Mouse (Mus musculus): ENCODE data around the gene Nono. TPM values are rescaled to one million over a fixed set of nuclear protein-coding genes. Genes with fewer than 3 reads are reported as not detected.
A peak's percentile ranks its signal among the peaks of the same experiment; 100 is the strongest.

Nono gene
- 100 to 1,000 TPM; 135 to 149 TPM for total RNA-seq (2021)

GRCm38 (mm10) chrX:101429142-101429949, at the start of gene Nono:
Nono (plus strand) TSS chrX:101429318.
- peak; percentile 82 to 83 for DNase-seq

- DNase-seq = no peak
Measured at GRCm38 (mm10) chrX:101379744-101380143, 49.4 kb upstream of the Nono start.

GRCm38 (mm10) chrX:101383455-101383854, 45.7 kb upstream of the Nono start:
- peak in 1 of 2 experiments; percentile 9 for DNase-seq

- DNase-seq = no peak
Measured at GRCm38 (mm10) chrX:101384439-101385137, 44.5 kb upstream of the Nono start.

- DNase-seq = no peak
Measured at GRCm38 (mm10) chrX:101386222-101386621, 42.9 kb upstream of the Nono start.

- DNase-seq = peak in 1 of 2 experiments; percentile 6
Measured at GRCm38 (mm10) chrX:101388866-101389537, 40.1 kb upstream of the Nono start.

- no peak for DNase-seq
Measured at GRCm38 (mm10) chrX:101394341-101394740, 34.8 kb upstream of the Nono start.

- no peak for DNase-seq
Measured at GRCm38 (mm10) chrX:101396459-101396858, 32.7 kb upstream of the Nono start.

- peak; percentile 18 to 34 for DNase-seq
Measured at GRCm38 (mm10) chrX:101418946-101419724, 10.0 kb upstream of the Nono start.

- DNase-seq = peak; percentile 78 to 87
Measured at GRCm38 (mm10) chrX:101419725-101420699, 9.1 kb upstream of the Nono start.

GRCm38 (mm10) chrX:101420700-101421095, 8.4 kb upstream of the Nono start, which contains the start of gene Zmym3:
Zmym3 (minus strand) TSS chrX:101420849.
- DNase-seq = no peak

- DNase-seq = no peak
Measured at GRCm38 (mm10) chrX:101423462-101423861, 5.7 kb upstream of the Nono start.

- DNase-seq = no peak
Measured at GRCm38 (mm10) chrX:101427774-101428173, 1.3 kb upstream of the Nono start.

- DNase-seq = peak in 1 of 2 experiments; percentile 6
Measured at GRCm38 (mm10) chrX:101428785-101429141, 355 bp upstream of the Nono start.

- no peak for DNase-seq
Measured at GRCm38 (mm10) chrX:101429976-101430375, 858 bp downstream of the Nono start.

- no peak for DNase-seq
Measured at GRCm38 (mm10) chrX:101448886-101449475, 19.9 kb downstream of the Nono start, which contains the start of gene Itgb1bp2. Itgb1bp2 (plus strand) TSS chrX:101449088.

- DNase-seq = no peak
Measured at GRCm38 (mm10) chrX:101451147-101451546, 22.0 kb downstream of the Nono start.

- DNase-seq = no peak
Measured at GRCm38 (mm10) chrX:101451591-101451990, 22.5 kb downstream of the Nono start.

- DNase-seq = no peak
Measured at GRCm38 (mm10) chrX:101472202-101472601, 43.1 kb downstream of the Nono start.

- DNase-seq = no peak
Measured at GRCm38 (mm10) chrX:101481604-101482350, 52.7 kb downstream of the Nono start.
